Mouse (Mus musculus): ENCODE measurements around the gene Mtch1. TPM values are rescaled to one million over a fixed set of nuclear protein-coding genes. Genes with fewer than 3 reads are reported as not detected.

Gene Mtch1
- polyA plus RNA-seq, 1 experiment, result 464 TPM

DNA sequence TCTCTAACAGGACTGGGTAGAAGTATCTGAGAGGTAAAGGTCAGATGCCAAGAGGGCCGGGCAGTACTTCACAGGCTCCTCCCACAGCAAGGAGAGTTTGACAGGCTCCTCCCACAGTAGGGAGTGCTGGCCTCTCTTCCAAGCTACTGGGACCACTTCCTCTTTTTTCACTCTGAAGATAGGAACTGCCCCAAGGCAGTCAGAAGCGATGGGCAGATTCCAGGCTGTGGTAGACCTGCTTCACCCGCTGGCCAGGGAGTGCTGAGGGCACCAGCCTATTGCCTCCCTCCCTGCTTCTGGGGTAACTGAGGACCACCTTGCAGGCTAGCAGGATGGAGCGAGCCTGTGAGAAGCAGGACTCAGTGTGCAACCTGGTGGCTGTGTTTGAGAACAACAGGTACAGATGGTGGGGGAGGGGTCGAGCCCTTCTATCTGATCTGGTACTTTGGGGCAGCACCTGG is 13.1 kb upstream of the Mtch1 start, which contains the start of gene Fgd2:
Fgd2 (plus strand) TSS at position 154 of the 461 bp plus-strand sequence.
- no peak for TF ChIP-seq CTCF (IDR thresholded peaks at IDR 0.05; ENCODE audit: control insufficient read depth, insufficient read depth, insufficient read length)
- no peak for TF ChIP-seq CEBPB (IDR thresholded peaks at IDR 0.05; ENCODE audit: low read depth)
- TF ChIP-seq MAX (IDR thresholded peaks at IDR 0.05), result no peak
- TF ChIP-seq FOSL1 (IDR thresholded peaks at IDR 0.05; ENCODE audit: insufficient read depth, low read length, poor library complexity, severe bottlenecking), result no peak
- TF ChIP-seq MYOD1 (IDR thresholded peaks at IDR 0.05; ENCODE audit: control insufficient read depth, insufficient read length, low read depth), result no peak
- no peak for TF ChIP-seq MYOG (IDR thresholded peaks at IDR 0.05; ENCODE audit: control insufficient read depth, extremely low read depth, insufficient read length)
- TF ChIP-seq USF1 (IDR thresholded peaks at IDR 0.05; ENCODE audit: low read depth), result no peak
- no peaks in the 10 kb centered on the region for H3K27me3 ChIP-seq (ENCODE audit: control insufficient read depth, insufficient read depth, insufficient read length)
- no peaks in the 10 kb centered on the region for H3K79me3 ChIP-seq (ENCODE audit: low read depth)
- H3ac ChIP-seq (ENCODE audit: control insufficient read depth, insufficient read length, low read depth), result no peak within 1 kb of the TSS
- H3K79me2 ChIP-seq (ENCODE audit: control insufficient read depth, insufficient read depth), result no peaks in the 10 kb centered on the region
- no peaks in the 10 kb centered on the region for H3K36me3 ChIP-seq (ENCODE audit: control insufficient read depth, insufficient read depth)
- H3K4me3 ChIP-seq (ENCODE audit: insufficient read depth, poor library complexity, severe bottlenecking), result no peak within 1 kb of the TSS

- no peak for TF ChIP-seq USF1 (IDR thresholded peaks at IDR 0.05; ENCODE audit: low read depth)
- no peak for TF ChIP-seq CTCF (IDR thresholded peaks at IDR 0.05; ENCODE audit: control insufficient read depth, insufficient read depth, insufficient read length)
- no peak for TF ChIP-seq MYOG (IDR thresholded peaks at IDR 0.05; ENCODE audit: control insufficient read depth, extremely low read depth, insufficient read length)
- no peak for TF ChIP-seq FOSL1 (IDR thresholded peaks at IDR 0.05; ENCODE audit: insufficient read depth, low read length, poor library complexity, severe bottlenecking)
- no peak for TF ChIP-seq MAX (IDR thresholded peaks at IDR 0.05)
- no peak for TF ChIP-seq MYOD1 (IDR thresholded peaks at IDR 0.05; ENCODE audit: control insufficient read depth, insufficient read length, low read depth)
- Histone ChIP-seq H3K79me3 (ENCODE audit: low read depth) (no peaks in the 10 kb centered on the region), H3ac (ENCODE audit: control insufficient read depth, insufficient read length, low read depth) (no peak overlapping the region), H3K4me3 (ENCODE audit: insufficient read depth, poor library complexity, severe bottlenecking) (no peak overlapping the region), H3K36me3 (ENCODE audit: control insufficient read depth, insufficient read depth) (no peaks in the 10 kb centered on the region), H3K79me2 (ENCODE audit: control insufficient read depth, insufficient read depth) (no peaks in the 10 kb centered on the region), H3K27me3 (ENCODE audit: control insufficient read depth, insufficient read depth, insufficient read length) (no peaks in the 10 kb centered on the region)
Measured at GRCm38 (mm10) chr17:29358928-29359327, 11.2 kb upstream of the Mtch1 start.

GRCm38 (mm10) chr17:29356882-29357281 is 9.1 kb upstream of the Mtch1 start:
- Histone ChIP-seq H3K4me3 (ENCODE audit: insufficient read depth, poor library complexity, severe bottlenecking) (no peak overlapping the region), H3K79me3 (ENCODE audit: low read depth) (no peaks in the 10 kb centered on the region), H3K36me3 (ENCODE audit: control insufficient read depth, insufficient read depth) (no peaks in the 10 kb centered on the region), H3K79me2 (ENCODE audit: control insufficient read depth, insufficient read depth) (no peaks in the 10 kb centered on the region), H3ac (ENCODE audit: control insufficient read depth, insufficient read length, low read depth) (no peak overlapping the region), H3K27me3 (ENCODE audit: control insufficient read depth, insufficient read depth, insufficient read length) (no peaks in the 10 kb centered on the region)
- no peak for TF ChIP-seq MYOD1 (IDR thresholded peaks at IDR 0.05; ENCODE audit: control insufficient read depth, insufficient read length, low read depth)
- TF ChIP-seq MYOG (IDR thresholded peaks at IDR 0.05; ENCODE audit: control insufficient read depth, extremely low read depth, insufficient read length), result no peak
- TF ChIP-seq FOSL1 (IDR thresholded peaks at IDR 0.05; ENCODE audit: insufficient read depth, low read length, poor library complexity, severe bottlenecking), result no peak
- no peak for TF ChIP-seq MAX (IDR thresholded peaks at IDR 0.05)
- TF ChIP-seq CTCF (IDR thresholded peaks at IDR 0.05; ENCODE audit: control insufficient read depth, insufficient read depth, insufficient read length), result no peak

DNA sequence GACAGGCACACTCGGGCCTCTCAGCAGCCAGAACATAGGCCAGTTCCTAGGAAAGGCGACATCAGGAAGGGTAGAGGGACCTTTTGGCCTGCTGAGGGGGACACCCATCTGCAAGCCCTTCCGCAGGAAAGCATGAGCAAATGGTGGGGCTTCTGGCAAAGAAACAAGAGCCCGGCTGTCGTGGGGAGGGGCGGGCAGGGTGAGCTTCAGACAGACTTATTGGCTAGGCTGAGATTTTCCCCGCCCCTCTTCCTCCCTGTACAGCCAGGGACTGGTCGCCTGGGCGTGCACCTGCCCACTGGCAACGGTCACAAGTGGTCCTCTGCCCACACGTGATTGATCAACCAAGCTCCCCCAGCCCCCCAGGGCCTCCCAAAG is 8.7 kb upstream of the Mtch1 start:
- no peaks in the 10 kb centered on the region for H3K36me3 ChIP-seq (ENCODE audit: control insufficient read depth, insufficient read depth)
- TF ChIP-seq CEBPB (IDR thresholded peaks at IDR 0.05; ENCODE audit: low read depth) (no peak), MAX (IDR thresholded peaks at IDR 0.05) (no peak), FOSL1 (IDR thresholded peaks at IDR 0.05; ENCODE audit: insufficient read depth, low read length, poor library complexity, severe bottlenecking) (no peak), CTCF (IDR thresholded peaks at IDR 0.05; ENCODE audit: control insufficient read depth, insufficient read depth, insufficient read length) (no peak), MYOG (IDR thresholded peaks at IDR 0.05; ENCODE audit: control insufficient read depth, extremely low read depth, insufficient read length) (no peak), USF1 (IDR thresholded peaks at IDR 0.05; ENCODE audit: low read depth) (peak; percentile 28), MYOD1 (IDR thresholded peaks at IDR 0.05; ENCODE audit: control insufficient read depth, insufficient read length, low read depth) (no peak)
- H3ac ChIP-seq (ENCODE audit: control insufficient read depth, insufficient read length, low read depth), result no peak overlapping the region
- no peak overlapping the region for H3K4me3 ChIP-seq (ENCODE audit: insufficient read depth, poor library complexity, severe bottlenecking)
- H3K79me2 ChIP-seq (ENCODE audit: control insufficient read depth, insufficient read depth), result no peaks in the 10 kb centered on the region
- no peaks in the 10 kb centered on the region for H3K79me3 ChIP-seq (ENCODE audit: low read depth)
- H3K27me3 ChIP-seq (ENCODE audit: control insufficient read depth, insufficient read depth, insufficient read length), result no peaks in the 10 kb centered on the region

GRCm38 (mm10) chr17:29355841-29356478 is 8.2 kb upstream of the Mtch1 start:
- H3K4me3 ChIP-seq (ENCODE audit: insufficient read depth, poor library complexity, severe bottlenecking), result no peak overlapping the region
- H3ac ChIP-seq (ENCODE audit: control insufficient read depth, insufficient read length, low read depth), result no peak overlapping the region
- no peaks in the 10 kb centered on the region for H3K79me3 ChIP-seq (ENCODE audit: low read depth)
- no peaks in the 10 kb centered on the region for H3K79me2 ChIP-seq (ENCODE audit: control insufficient read depth, insufficient read depth)
- TF ChIP-seq USF1 (IDR thresholded peaks at IDR 0.05; ENCODE audit: low read depth) (no peak), MYOD1 (IDR thresholded peaks at IDR 0.05; ENCODE audit: control insufficient read depth, insufficient read length, low read depth) (no peak), MYOG (IDR thresholded peaks at IDR 0.05; ENCODE audit: control insufficient read depth, extremely low read depth, insufficient read length) (no peak), FOSL1 (IDR thresholded peaks at IDR 0.05; ENCODE audit: insufficient read depth, low read length, poor library complexity, severe bottlenecking) (no peak), CEBPB (IDR thresholded peaks at IDR 0.05; ENCODE audit: low read depth) (no peak), CTCF (IDR thresholded peaks at IDR 0.05; ENCODE audit: control insufficient read depth, insufficient read depth, insufficient read length) (no peak), MAX (IDR thresholded peaks at IDR 0.05) (no peak)
- no peaks in the 10 kb centered on the region for H3K36me3 ChIP-seq (ENCODE audit: control insufficient read depth, insufficient read depth)
- H3K27me3 ChIP-seq (ENCODE audit: control insufficient read depth, insufficient read depth, insufficient read length), result no peaks in the 10 kb centered on the region
